Mouse (Mus musculus): Measurements from ENCODE around the gene Dhx8.

Dhx8 gene

DNA sequence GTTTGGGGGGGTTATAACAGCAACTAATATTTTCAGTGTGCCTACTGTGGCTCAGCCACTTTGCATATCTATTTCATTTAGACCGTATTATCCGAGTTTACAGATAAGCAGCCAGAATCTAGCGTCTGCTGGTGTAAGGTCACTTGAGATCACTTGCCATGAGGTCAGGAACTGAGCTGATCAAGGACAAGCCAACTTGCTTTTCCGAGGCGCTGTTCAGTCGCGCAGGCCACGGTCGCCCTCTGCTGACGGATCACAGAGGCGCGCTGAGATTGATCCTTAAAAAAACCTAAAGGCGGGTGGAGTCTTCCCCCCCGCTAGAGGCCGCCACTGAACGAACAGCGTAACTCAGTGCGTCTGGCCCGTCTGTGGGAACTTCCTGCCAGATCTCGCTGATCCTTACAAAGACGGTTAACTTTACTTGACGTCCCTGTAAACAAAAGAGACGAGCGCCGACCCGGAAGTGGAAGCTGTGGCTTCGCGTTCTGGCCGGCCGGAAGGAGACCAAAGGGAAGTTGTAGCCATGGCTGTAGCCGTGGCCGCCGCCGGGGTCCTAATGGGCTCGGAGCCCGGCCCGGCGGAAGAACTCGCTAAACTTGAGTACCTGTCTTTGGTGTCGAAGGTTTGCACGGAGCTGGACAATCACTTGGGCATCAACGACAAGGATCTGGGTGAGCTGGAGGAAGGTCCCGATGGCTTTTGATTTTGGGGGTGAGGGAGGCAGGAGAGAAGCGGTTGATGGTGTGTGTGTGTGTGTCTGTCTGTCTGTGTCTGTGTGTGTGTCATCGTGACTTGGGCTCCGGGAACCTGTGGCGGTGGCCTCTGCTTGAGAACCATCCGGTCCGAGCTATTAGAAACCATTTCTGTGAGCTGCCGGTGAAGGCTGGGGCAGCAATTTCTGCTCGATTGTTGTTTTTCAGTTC is at the start of gene Dhx8:
TSS of gene Dhx8 (plus strand) at position 402 of the 923 bp plus-strand sequence.
- peak; percentile 98 for DNase-seq

DNA sequence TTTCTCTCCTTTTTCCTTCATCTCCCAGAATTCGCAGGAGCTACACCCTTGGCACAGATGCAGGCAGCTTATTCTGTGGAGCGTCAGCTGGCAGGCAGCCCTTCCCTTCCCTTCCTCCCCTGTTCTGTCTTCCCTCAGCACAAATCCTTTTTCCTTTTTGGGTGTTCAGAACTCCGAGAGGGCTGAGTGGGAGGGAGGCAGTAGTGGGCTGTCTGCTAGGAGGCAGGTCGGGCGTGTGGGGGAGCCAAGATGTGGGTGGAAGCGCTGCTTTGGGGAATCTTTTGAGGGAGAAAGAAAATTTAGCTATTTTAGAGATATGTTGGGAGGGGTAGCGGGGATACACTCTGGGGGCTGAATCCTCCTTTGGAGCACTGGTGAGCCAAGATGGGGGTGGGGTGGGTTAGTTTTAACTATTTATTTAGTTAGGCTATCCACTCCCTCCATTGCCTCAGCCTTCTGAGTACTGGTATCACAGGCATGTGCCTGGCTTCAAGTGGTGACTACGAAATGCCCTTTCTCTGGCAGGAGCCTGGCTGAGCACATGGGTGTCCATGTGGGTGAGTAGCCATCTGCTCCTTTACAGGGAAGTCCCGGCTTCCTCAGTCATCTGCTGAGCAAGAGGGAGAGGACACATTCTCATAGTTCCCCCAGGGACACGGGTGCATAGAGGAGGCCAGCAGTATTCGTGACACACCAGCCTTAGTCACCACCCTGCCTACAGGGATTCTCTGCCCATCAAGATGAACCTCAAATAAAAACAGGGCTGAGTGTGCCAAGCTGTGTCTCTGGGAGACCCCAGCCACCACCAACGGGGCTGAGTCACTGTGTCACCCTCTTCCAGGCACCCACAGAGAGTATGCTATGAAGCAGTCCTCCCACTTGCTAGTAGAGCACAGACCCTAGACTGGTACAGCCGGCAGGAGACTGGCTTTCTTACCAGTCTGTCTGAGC is 45.1 kb upstream of the Dhx8 start:
- DNase-seq, result peak; percentile 62

DNA sequence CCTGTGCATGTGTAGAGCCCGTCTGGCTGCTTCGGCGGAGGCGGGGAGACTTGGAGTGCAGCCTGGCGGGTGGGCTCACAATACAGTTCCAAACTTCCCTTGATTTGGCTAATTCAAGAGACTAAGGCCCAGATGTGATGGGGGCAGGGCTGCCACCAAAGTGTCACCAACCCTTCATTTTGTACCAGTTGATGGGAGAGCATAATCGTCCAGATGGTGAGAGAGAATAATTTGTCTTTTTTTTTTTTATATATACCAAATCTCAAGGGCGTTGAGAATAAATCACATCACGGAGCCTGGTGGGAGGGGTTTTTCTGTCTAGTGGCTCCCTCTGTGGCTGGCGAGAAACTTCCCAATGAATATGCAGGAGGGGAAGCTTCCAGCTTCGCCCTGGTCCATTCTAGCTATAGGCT is 43.0 kb upstream of the Dhx8 start:
- DNase-seq, result no peak

DNA sequence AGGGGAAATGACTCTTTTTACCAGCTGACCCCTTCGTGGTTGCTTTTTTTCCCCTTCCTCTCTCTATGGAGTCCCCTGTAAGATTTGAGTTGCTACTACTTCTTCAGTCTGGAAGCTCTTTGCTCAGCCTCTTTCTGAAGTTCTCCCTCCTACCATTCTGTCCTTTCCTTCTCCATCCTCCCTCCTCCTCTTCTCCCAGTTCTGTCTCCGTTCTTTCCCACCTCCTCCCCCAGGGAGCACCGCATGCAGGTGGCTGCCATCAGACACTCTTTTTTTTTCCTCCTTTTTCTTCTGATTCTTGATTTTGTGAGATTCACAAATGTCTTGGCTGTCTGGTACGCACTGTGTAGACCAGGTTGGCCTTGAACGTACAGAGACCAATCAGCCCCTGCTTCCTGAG is 42.4 kb upstream of the Dhx8 start:
- no peak for DNase-seq

DNA sequence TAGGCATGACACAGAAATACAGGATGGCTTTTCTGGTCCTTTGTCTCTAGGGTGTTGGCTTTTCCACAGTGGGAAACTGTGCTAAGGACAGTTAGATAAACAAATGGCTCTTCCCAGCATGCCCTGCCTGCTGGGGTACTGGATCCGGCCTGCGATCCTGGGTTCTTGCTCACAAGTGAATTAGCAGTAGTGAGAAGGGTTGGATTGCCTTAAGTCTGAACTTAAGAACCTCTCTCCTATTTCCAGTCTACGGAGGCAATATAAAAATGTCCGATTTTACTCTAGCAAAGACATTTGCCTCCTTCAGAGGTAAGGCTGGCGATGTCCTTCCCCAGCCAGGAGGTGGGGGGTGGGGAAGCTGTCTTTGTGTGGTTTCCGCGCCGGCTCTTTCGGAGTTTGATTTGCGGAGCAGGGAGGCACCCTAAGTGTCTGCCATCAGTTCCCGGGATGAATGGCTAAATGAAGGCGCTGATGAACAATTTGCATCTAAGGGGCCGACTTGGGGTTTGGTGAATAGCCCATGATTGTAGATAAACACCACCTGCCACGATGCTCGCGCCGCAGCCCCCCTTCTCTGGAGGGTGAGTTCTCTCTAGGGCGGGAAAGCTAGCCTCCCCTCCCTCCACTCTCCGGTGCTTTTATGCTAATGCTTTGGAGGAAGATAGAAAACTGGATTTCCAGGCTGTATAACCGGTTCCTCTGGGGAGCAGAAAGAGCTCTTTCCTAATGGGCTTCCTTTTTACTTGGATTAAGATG is 36.6 kb upstream of the Dhx8 start:
- peak; percentile 51 for DNase-seq

DNA sequence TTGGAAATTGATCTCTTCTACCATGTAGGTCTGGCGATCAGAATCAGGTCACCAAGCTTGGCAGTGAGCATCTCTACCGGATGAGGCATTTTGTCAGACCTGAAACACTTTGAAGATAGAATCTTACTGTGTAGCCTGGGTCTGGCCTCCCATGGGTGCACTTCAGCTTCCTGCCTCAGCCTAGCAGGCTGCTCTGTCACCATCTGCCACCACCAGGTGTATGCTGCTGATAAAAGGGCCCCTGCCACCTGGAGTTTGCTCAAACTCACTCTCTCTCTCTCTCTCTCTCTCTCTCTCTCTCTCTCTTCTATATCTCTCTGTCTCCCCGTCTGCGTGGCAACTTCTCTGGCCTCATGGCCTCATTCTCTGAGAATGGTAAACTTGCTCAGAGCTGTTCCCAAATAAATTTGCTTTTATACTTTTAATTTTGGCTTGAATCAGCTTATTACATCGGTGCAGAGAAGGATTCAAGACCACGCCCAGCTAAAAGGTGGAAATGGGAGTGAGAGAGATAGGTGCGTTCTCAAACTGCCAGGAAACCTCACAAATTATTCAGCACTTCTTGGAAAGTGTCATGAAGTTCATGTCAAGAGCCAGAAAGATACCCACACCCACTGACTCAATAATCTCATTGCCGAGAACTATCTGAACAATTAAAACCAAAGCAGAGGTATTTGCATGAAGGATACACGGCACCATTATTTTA is 35.4 kb upstream of the Dhx8 start:
- no peak for DNase-seq

DNA sequence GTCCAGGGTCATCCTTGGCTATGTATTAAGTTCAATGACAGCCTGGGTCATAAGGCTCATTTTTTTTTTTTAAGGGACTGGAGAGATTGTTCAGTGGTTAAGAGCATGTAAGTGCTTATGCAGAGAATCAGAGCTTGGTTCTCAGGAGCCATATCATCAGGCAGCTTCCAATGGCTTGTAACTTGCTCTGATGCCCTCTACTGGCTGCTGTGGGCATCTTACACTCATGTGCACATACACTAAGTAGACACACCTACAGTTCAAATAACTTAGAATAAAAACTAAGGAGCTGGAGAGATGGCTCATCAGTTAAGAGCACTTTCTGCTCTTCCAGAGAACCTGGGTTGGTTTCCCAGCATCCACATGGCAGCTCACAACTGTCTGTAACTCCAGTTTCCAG is 34.6 kb upstream of the Dhx8 start:
- DNase-seq, result no peak

DNA sequence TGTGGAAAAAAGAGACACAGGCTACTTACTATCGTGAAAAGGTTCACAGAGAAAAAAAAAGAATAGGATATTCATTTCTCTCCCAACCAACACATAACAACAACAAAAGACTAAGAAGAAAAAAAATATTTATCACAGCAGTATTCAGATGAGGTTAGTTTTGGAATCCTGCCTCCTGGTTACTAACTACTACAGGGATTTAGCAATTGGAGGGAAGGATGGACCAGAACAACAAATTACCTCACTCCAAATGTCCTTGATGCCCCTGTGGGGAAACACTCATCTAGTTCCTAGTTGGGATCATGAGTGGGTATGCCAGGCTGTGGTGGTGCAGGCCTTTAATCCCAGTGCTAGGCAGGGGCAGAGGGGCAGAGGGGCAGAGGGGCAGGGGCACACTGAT is 33.2 kb upstream of the Dhx8 start:
- DNase-seq, result no peak

DNA sequence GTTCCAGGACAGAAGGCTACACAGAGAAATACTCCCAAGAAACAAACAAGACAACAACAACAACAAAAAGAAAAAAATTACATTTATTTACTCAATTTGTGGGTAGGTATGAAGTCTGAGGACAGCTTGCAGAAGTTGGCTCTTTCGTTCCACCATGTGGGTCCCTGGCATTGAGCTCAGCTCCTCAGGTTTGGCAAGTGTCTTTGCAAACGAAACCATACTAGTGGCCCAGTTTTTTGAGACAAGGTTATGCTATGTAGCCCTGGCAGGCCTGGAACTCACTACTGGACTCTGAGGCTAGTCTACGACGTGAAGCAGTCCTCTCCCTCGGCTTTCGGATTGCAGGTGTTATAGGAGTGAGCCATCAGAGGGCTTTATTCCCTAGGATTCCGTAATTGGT is 32.7 kb upstream of the Dhx8 start:
- no peak for DNase-seq

DNA sequence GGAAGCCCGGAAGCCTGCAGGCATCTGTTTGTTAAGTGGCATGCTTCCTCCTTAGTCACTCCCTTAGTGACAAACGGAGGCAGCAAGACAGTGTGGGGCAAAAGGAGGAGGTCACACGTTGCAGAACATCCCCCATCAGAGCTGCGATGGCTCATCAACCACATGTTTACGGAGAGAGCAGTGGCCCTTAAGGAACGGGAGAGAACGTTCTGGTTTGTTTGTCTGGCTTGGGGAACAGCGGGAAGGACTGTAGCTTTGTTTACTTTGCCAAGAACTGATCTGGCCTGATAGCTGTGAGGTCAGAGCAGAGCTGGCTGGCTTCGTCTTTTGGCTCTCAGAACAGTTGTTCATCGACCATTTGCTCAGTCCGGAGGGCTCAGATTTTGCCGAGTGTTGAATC is 32.3 kb upstream of the Dhx8 start:
- DNase-seq, result peak; percentile 10

DNA sequence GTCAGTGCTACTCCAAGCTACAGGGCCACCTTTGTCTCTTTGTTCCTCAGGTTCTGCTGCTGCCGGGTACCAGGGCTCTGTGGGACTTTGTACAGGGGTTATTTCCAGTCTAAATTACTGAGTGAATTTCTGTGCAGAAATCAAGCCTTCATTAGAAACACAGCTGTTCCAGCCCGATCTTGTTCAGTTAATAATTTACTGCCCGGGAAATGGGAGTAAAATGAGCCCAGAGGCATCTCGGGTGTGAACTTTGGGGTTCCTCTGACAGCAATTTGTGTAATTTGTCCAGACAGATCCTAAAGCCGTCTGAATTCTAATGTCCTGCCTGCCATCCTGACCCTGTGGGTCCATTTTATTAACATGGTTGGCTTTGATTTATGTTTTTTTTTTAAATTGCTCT is 28.6 kb upstream of the Dhx8 start:
- DNase-seq, result peak; percentile 26

DNA sequence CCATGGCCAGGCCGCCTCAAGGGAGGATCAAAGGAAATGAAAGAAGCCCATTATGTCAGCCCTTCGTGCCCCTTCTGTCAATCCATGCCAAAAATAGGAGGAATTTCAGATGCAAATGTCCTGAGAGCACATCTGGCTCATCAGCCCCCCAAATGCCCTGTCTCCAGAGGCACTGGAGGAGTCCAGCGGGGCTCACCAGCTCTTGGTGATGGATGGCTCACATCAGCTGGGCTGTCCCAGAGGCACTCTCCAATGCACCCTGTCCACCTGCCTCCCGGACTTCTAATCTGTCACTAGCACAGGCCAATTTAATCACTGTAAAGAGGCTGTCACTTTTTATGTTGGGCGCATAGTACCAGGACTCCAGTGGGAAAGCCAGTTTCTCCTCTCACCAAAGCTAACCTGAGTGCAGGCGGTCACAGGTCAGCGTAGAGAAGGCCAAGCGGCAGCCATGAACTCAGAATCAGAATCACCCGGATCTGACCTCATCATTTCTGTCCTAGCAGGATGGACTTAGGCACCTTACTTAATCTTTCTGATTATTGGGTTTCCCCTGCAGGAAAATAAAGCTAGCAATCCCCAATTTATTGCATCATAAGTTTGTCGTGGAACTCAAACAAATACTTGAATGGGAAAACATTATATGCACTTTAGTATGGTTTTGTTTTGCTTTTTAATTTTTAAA is 25.8 kb upstream of the Dhx8 start:
- DNase-seq, result no peak

DNA sequence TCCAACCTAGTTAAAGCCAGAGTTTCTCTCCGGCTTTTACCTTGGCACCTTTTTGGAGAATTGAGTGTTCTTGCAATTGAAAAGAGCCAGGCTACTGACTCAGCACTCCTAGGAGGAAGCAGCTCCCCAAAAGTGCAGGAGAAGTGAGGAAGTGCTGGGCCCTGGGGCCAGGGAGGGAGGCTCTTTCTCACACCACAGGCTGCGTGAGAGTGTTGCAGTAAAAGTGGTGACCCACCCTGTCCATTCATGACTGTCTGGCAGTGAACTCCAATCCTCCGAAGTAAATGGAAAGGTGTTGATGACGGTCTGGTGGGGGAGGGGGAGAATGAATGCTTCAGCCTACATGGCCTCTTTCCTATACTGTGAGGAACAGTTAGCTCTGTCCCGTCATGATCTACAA is 24.2 kb upstream of the Dhx8 start:
- no peak for DNase-seq

DNA sequence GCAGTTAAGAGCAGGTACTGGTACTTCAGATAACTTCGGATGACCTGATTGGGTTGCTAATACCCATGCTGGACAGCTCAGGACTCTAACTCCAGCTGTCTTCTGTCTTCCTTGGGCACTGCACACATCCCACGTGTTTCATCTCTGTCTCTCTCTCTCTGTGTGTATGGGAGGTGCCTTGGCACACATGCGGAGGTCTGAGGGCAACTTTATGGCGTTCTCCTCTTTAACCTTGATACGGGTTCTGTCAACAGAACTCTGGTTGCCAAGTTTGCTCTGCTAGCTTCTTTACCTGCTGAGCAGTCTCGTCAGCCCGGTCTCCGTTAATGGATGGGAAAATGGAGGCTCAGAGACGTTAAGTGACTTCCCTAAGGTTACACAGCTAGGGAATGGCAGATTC is 19.9 kb upstream of the Dhx8 start:
- no peak for DNase-seq

DNA sequence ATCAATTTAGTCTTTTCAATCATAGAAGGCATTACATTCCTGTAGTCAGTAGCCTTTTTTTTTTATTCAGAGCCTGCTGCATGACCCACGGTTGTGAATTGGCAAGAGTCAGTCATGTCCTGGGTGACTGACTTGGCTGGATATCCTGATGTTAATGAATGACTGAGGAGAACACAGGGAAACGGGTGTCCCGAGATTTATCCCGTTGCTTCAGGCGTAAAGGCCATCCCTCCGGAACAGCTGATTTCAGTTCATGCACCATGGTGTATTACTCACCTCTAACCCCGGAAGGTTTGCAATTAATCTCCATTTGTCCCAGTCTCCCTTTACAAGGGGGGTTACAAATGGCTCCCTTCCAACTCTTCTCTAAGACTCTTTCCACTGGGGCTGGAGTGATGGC is 18.7 kb upstream of the Dhx8 start:
- peak; percentile 60 for DNase-seq

DNA sequence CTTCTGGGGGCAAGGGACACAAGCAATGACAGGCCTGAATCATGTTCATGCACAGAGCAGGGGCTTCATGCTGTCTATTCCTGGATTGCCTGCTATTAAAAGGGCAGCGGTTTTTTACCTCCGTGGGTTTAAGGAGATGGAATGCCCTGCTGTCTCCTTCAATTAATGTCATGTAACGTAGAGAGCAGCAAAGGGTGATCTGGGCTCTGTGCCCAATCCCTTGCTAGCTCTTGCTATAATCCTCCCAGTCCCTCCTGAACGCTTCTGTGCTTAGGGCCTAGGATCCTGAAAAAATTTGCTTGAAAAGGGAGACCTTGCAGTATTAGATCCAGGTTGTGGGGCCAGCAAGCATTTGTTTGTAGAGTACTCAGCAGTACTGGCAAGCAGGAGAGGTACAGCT is 14.4 kb upstream of the Dhx8 start:
- DNase-seq, result no peak

DNA sequence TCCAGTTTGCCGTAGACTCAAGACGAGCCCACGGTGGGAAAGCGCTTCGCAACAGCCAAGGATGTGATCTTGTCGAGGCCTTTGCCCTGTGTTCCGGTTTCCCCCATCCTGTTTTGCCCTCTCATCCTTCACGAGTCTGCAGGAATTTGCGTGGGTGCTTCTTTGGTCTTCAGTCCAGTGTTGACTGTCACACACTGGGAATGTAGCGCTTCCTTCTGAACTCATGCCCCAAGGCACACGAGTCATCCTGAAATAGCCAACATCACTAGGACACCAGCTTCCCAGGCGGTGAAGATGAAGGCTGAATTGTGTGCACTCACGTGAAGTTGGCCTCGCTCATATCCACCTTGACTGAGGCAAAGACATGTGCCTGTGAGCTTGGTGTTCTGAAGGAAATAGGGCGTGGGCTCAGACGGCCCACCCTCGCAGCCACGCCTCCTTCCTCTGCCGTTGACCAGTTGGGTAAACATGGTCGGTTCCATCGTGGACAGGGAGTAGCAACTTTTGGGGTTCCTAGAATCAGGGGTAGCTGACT is 12.7 kb upstream of the Dhx8 start:
- DNase-seq, result no peak

DNA sequence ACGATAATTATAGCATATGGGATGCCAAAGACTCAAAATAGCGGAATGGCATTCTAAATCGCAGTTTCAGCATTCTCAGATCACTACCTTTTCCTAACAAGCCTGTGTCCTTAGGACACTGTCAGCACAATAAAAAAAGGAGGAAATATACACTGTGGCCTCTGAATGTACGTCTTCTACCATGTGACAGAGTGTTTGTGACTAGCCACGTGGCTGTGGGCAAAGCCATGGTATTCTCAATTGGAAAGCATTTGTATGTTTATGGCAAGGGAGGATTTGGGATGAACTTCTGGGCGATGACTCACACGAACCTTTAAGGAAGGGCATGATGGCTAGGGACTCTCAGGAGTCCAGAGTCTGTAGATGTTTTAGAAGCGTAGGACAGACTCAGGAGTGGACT is 7.7 kb upstream of the Dhx8 start:
- DNase-seq, result no peak

DNA sequence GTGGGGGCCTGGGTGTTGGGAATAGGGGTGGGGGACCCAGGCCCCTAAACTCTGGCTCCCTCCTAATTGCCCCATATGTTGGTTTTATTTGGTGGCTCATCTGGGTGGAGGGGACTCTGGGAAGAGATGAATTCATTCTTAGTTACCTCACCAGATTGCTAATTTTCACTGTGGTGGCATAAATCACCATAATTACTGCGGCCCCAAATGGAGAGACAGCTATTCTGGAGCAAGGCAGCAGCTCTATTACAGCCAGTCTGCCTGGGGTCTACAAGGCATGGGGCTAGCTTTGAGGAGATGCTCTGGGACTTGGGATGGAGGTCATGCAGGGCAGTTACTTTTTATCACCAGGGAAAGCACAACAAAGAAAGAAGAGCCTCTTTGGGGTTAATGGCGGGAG is 6.0 kb upstream of the Dhx8 start:
- DNase-seq, result no peak

DNA sequence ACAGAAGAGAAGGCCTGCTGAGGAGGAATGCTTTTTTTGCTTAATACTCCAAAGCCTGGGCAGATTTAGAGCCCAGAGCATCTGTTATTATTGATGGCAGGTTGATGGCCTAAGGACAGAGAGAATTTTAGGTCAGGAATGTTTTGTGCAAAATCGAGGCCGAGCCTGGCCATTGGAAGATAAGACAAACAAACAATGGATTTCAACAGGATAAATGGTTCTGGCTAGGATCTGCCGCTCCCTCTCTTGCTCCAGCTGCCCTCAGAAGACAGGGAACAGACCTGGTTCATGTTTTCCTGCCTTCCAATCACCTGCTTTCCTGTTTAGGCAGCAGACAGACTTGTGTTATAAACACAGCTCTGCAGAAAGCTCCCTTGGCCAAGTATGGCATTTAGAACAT is 3.4 kb upstream of the Dhx8 start:
- DNase-seq, result no peak

DNA sequence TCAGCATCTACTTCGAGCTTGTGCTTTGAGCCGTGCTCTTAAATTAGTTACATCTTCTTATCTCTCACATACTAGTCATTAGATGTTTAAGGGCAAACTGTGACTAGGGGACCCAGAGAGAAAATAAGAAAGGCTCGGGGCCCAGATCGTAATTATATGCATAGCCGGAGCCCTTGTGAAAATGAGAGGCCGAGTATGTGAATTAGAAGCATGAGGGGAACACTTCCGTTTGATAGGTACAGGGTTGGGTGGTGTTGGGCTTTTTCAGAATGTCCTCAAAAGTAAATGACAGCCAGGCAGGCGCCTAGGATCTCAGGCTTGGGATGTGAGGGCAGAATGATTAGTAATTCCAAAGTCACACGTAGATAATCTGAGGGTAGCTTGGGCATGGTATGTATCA is 877 bp downstream of the Dhx8 start:
- DNase-seq, result no peak

DNA sequence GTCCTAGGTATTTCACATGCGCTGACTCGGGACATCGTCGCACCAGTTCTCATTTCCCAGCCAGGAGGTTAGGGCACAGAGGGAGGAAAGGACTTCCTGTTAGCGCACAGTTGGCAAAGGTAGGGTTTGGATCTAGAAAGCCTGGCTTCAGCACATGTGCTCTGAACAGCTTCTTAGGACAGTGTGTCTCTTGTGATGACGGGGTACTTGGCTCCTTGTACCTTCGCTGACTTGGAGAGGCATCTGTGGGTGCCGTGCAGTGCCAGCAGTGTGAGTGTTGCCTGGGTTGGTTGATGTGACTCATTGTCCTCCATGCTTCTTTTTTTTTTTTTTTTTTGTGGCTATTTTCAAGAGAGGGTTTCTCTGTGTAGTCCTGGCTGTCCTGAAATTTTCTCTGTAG is 23.9 kb downstream of the Dhx8 start:
- no peak for DNase-seq
